Comparison of ENCODE assay signal across 9 mouse cellular contexts in genomic region chr2:6071598-6072440, GRCm38 (mm10). TPM values are rescaled to one million over a fixed set of nuclear protein-coding genes. Genes with fewer than 3 reads are reported as not detected.
DNase-seq lines count a peak whose midpoint lies in the region; ATAC-seq lines count a peak whose summit lies in the region.
"Had no signal": no experiment of that assay in that cellular context is flagged by ENCODE, and none has a peak within 500 bp of the region (broad histone marks: within the 10 kb centered on the region; RNA-seq: fewer than 3 reads in every experiment).

No protein-coding gene starts in this region.

- H3K4me2 ChIP-seq in liver, embryonic 15.5 days: no peak overlapping the region
- H3K4me2 ChIP-seq in stomach, embryonic 16.5 days (ENCODE audit: low read depth, low read length): no peak overlapping the region

- intact Hi-C loops in left cerebral cortex, postnatal 36 days (cut with DNase I): no loop called here

- no peak for DNase-seq in heart, embryonic 10.5 days (ENCODE audit: low spot score)
- no peak for DNase-seq in heart, postnatal 4 days
- peak; percentile 59 for DNase-seq in adrenal gland, postnatal 10 days
- no peak for DNase-seq in thymus, postnatal 10 days (ENCODE audit: low spot score in 2 of 2)
- DNase-seq in left cerebral cortex, postnatal 36 days (ENCODE audit: low spot score in 2 of 2): no peak
- no peak for DNase-seq in right cerebral cortex, postnatal 4 days

- ATAC-seq in liver, embryonic 15.5 days (ENCODE audit: insufficient read depth): peak; percentile 81
- peak; percentile 89 for ATAC-seq in stomach, embryonic 16.5 days (ENCODE audit: insufficient read depth, low FRiP score)

- WGBS in heart, embryonic 10.5 days: 26% methylated on average over 11 of the region's 11 CpGs
- 23% methylated on average over 11 of the region's 11 CpGs for WGBS in liver, embryonic 15.5 days (ENCODE audit: insufficient replicate concordance)
- WGBS in stomach, embryonic 16.5 days: 21% methylated on average over 11 of the region's 11 CpGs

- H3K9ac ChIP-seq in liver, embryonic 15.5 days: no peak overlapping the region
- H3K9ac ChIP-seq in stomach, embryonic 16.5 days (ENCODE audit: low read length): 0 out of 2 replicates have a peak overlapping the region, but pooled peaks have one; percentile 11

- no peaks in the 10 kb centered on the region for H3K27me3 ChIP-seq in heart, embryonic 10.5 days (ENCODE audit: insufficient read depth, poor library complexity, severe bottlenecking)
- H3K27me3 ChIP-seq in liver, embryonic 15.5 days: 0 out of 2 replicates have a peak, but pooled peaks cover 4% of the 10 kb centered on the region
- no peaks in the 10 kb centered on the region for H3K27me3 ChIP-seq in stomach, embryonic 16.5 days (ENCODE audit: control insufficient read depth, insufficient read depth, low read length)

- H3K4me3 ChIP-seq in heart, embryonic 10.5 days: no peak overlapping the region
- no peak overlapping the region for H3K4me3 ChIP-seq in liver, embryonic 15.5 days (replicated peaks)
- H3K4me3 ChIP-seq in stomach, embryonic 16.5 days (replicated peaks; ENCODE audit: low read length): no peak overlapping the region
- H3K4me3 ChIP-seq: erythroblast, embryonic 14.5 days had no signal

- peaks cover 30% of the 10 kb centered on the region for H3K4me1 ChIP-seq in heart, embryonic 10.5 days
- peaks cover 26% of the 10 kb centered on the region for H3K4me1 ChIP-seq in liver, embryonic 15.5 days (replicated peaks)
- H3K4me1 ChIP-seq in stomach, embryonic 16.5 days (ENCODE audit: control insufficient read depth, insufficient read depth, low read length): peaks cover 24% of the 10 kb centered on the region

- H3K27ac ChIP-seq in heart, embryonic 10.5 days: peak overlapping the region; percentile 36; the same call in 1 of the 2 replicates
- H3K27ac ChIP-seq in liver, embryonic 15.5 days (replicated peaks): 0 out of 2 replicates have a peak overlapping the region, but pooled peaks have one; percentile 38
- H3K27ac ChIP-seq in stomach, embryonic 16.5 days (ENCODE audit: low read length): peak overlapping the region; percentile 84

- H3K36me3 ChIP-seq in heart, embryonic 10.5 days: no peaks in the 10 kb centered on the region; the same call in 1 of the 2 replicates
- H3K36me3 ChIP-seq in liver, embryonic 15.5 days (replicated peaks): no peaks in the 10 kb centered on the region
- no peaks in the 10 kb centered on the region for H3K36me3 ChIP-seq in stomach, embryonic 16.5 days (ENCODE audit: control insufficient read depth, insufficient read depth, low read length)

- H3K9me3 ChIP-seq in heart, embryonic 10.5 days: peaks cover 3% of the 10 kb centered on the region; the same call in 1 of the 2 replicates
- H3K9me3 ChIP-seq in liver, embryonic 15.5 days (replicated peaks): no peaks in the 10 kb centered on the region
- H3K9me3 ChIP-seq in stomach, embryonic 16.5 days (replicated peaks; ENCODE audit: control insufficient read depth, low read length): no peaks in the 10 kb centered on the region

RNA-seq across cellular contexts. Expression of gene Proser2, which starts 58.2 kb away (rescaled TPM):
- 11.0 and 12.6 TPM in 2 replicates for polyA plus RNA-seq in heart, embryonic 10.5 days (2016; fragmentation: Nextera tagmentation; extraction: Ambion mirVana)
- total RNA-seq in heart, postnatal 4 days (2021): 10 to 100 TPM; 13.3 to 15.6 TPM
- total RNA-seq in adrenal gland, postnatal 10 days (2021): 1 to 10 TPM; 7.9 to 9.8 TPM
- polyA plus RNA-seq in liver, embryonic 15.5 days (2015; fragmentation: Nextera tagmentation; extraction: Ambion mirVana): 6.4 and 7.9 TPM in 2 replicates
- 29.0 and 34.5 TPM in 2 replicates for polyA plus RNA-seq in stomach, embryonic 16.5 days (2015; fragmentation: Nextera tagmentation; extraction: Ambion mirVana)
- 1 to 10 TPM; 3.1 to 3.4 TPM for total RNA-seq in left cerebral cortex, postnatal 36 days (2021)
